Mouse (Mus musculus) E14TG2a.4 (cell line): ENCODE data around the gene Gdf9.

ENCODE experiments used
- H3K27me3 ChIP-seq: 2 replicates; pipeline ENCODE4 v1.6.1; 2014; ENCODE audit warnings: low read length, control low read depth; ENCODE audit not compliant: insufficient read depth
- H3K36me3 ChIP-seq: 2 replicates; pipeline ENCODE4 v1.6.1; 2014; ENCODE audit warnings: low read length, control low read depth; ENCODE audit not compliant: insufficient read depth
- H3K4me1 ChIP-seq: replicated peaks from 2 replicates; pipeline ENCODE4 v1.6.1; 2014; ENCODE audit warnings: low read depth, low read length, control low read depth
- H3K4me3 ChIP-seq: replicated peaks from 2 replicates; pipeline ENCODE4 v1.5.1; 2014; ENCODE audit warnings: mild to moderate bottlenecking, low read length
- H3K9me3 ChIP-seq: 2 replicates; pipeline ENCODE4 v1.6.1; 2014; ENCODE audit warnings: low read length, control low read depth
- CTCF ChIP-seq: conservative IDR thresholded peaks from 2 replicates; pipeline ENCODE4 v1.5.1; 2014; ENCODE audit warnings: low read length
- NANOG ChIP-seq: IDR thresholded peaks from 2 replicates; pipeline ENCODE4 v1.6.1; 2014; ENCODE audit warnings: borderline replicate concordance, low read length, mixed read lengths
- POU5F1 ChIP-seq: IDR thresholded peaks from 2 replicates; pipeline ENCODE4 v1.6.1; 2014; ENCODE audit warnings: low read length, borderline replicate concordance

Gene Gdf9

GRCm38 (mm10) chr11:53450070-53450705 lies 19.4 kb downstream of the Gdf9 start:
- Histone ChIP-seq H3K4me3 (0 out of 2 replicates have a peak overlapping the region, but pooled peaks have one; percentile 30), H3K36me3 (no peaks in the 10 kb centered on the region), H3K9me3 (no peaks in the 10 kb centered on the region), H3K27me3 (peaks cover 39% of the 10 kb centered on the region), H3K4me1 (peaks cover 12% of the 10 kb centered on the region)
- no peak for TF ChIP-seq NANOG
- TF ChIP-seq CTCF, result no peak
- TF ChIP-seq POU5F1, result no peak

- Histone ChIP-seq H3K9me3 (no peaks in the 10 kb centered on the region), H3K4me1 (no peaks in the 10 kb centered on the region; the same call in 1 of the 2 replicates), H3K36me3 (no peaks in the 10 kb centered on the region), H3K4me3 (no peak overlapping the region), H3K27me3 (peaks cover 51% of the 10 kb centered on the region)
- TF ChIP-seq CTCF (no peak), POU5F1 (no peak), NANOG (no peak)
Measured at GRCm38 (mm10) chr11:53451361-53451760, 20.5 kb downstream of the Gdf9 start.

GRCm38 (mm10) chr11:53452396-53452795 lies 21.6 kb downstream of the Gdf9 start:
- Histone ChIP-seq H3K4me3 (no peak overlapping the region), H3K4me1 (peaks cover 8% of the 10 kb centered on the region), H3K9me3 (no peaks in the 10 kb centered on the region), H3K27me3 (peaks cover 61% of the 10 kb centered on the region), H3K36me3 (no peaks in the 10 kb centered on the region)
- TF ChIP-seq CTCF (no peak), NANOG (no peak), POU5F1 (no peak)

- no peak for TF ChIP-seq CTCF
Measured at GRCm38 (mm10) chr11:53453031-53453430, 22.2 kb downstream of the Gdf9 start.

GRCm38 (mm10) chr11:53456474-53457371 lies 25.9 kb downstream of the Gdf9 start, which contains the start of the genes Gm10447 and Shroom1:
Gm10447 (minus strand) TSS chr11:53457110.
Shroom1 (plus strand) TSS chr11:53457205.
- H3K27me3 ChIP-seq, result peaks cover 81% of the 10 kb centered on the region
- peak within 1 kb of the TSS; percentile 76 for H3K4me3 ChIP-seq
- H3K9me3 ChIP-seq, result no peaks in the 10 kb centered on the region
- TF ChIP-seq POU5F1 (no peak), CTCF (peak; percentile 13; the same call in 1 of the 2 replicates), NANOG (no peak)
- peaks cover 19% of the 10 kb centered on the region for H3K4me1 ChIP-seq
- H3K36me3 ChIP-seq, result no peaks in the 10 kb centered on the region

More at GRCm38 (mm10) chr11:53453031-53453430, 22.2 kb downstream of the Gdf9 start:
- H3K36me3 ChIP-seq, result no peaks in the 10 kb centered on the region
- peaks cover 12% of the 10 kb centered on the region for H3K4me1 ChIP-seq
- H3K4me3 ChIP-seq, result no peak overlapping the region
- H3K9me3 ChIP-seq, result no peaks in the 10 kb centered on the region
- H3K27me3 ChIP-seq, result peaks cover 67% of the 10 kb centered on the region

- Histone ChIP-seq H3K4me3 (peak overlapping the region; percentile 76), H3K9me3 (no peaks in the 10 kb centered on the region), H3K36me3 (no peaks in the 10 kb centered on the region), H3K4me1 (peaks cover 27% of the 10 kb centered on the region), H3K27me3 (peaks cover 87% of the 10 kb centered on the region)
- TF ChIP-seq POU5F1 (no peak), CTCF (0 out of 2 replicates have a peak, but pooled peaks have one; percentile 5), NANOG (no peak)
Measured at GRCm38 (mm10) chr11:53457372-53457954, 26.6 kb downstream of the Gdf9 start.

- Histone ChIP-seq H3K4me3 (no peak overlapping the region), H3K27me3 (peaks cover 93% of the 10 kb centered on the region), H3K9me3 (no peaks in the 10 kb centered on the region), H3K4me1 (peaks cover 39% of the 10 kb centered on the region), H3K36me3 (no peaks in the 10 kb centered on the region)
- TF ChIP-seq NANOG (no peak), CTCF (no peak), POU5F1 (no peak)
Measured at GRCm38 (mm10) chr11:53458996-53459395, 28.2 kb downstream of the Gdf9 start.

GRCm38 (mm10) chr11:53460192-53460591 lies 29.4 kb downstream of the Gdf9 start:
- TF ChIP-seq POU5F1 (no peak), CTCF (no peak), NANOG (no peak)
- no peaks in the 10 kb centered on the region for H3K36me3 ChIP-seq

More at GRCm38 (mm10) chr11:53460192-53460591, 29.4 kb downstream of the Gdf9 start:
- no peaks in the 10 kb centered on the region for H3K9me3 ChIP-seq
- H3K27me3 ChIP-seq, result peaks cover 97% of the 10 kb centered on the region
- H3K4me3 ChIP-seq, result no peak overlapping the region
- H3K4me1 ChIP-seq, result peaks cover 46% of the 10 kb centered on the region
